Mouse (Mus musculus): ENCODE results near the gene Prr7. TPM values are rescaled to one million over a fixed set of nuclear protein-coding genes. Genes with fewer than 3 reads are reported as not detected.
"Not testable (repeated sequence)": the region's sequence is repeated elsewhere in the genome, so short reads cannot be mapped to it uniquely, and the experiment has no call there.

Prr7 gene
- polyA plus RNA-seq, 1 experiment from 2014 or later, result 2.8 TPM

GRCm38 (mm10) chr13:55431889-55432685 is 32.0 kb upstream of the Prr7 start:
- no peaks in the 10 kb centered on the region for H3K4me1 ChIP-seq (replicated peaks)
- H3K4me3 ChIP-seq (replicated peaks), result no peak overlapping the region
- no peak overlapping the region for H3K27ac ChIP-seq
- H3K27me3 ChIP-seq, result peaks cover 7% of the 10 kb centered on the region; the same call in 1 of the 2 replicates
- no peak for ATAC-seq
- 85% methylated on average over 10 of the region's 10 CpGs for WGBS
- H3K36me3 ChIP-seq, result no peaks in the 10 kb centered on the region
- H3K9ac ChIP-seq (replicated peaks), result no peak overlapping the region
- no peaks in the 10 kb centered on the region for H3K9me3 ChIP-seq
- no peak overlapping the region for H3K4me2 ChIP-seq (replicated peaks)

GRCm38 (mm10) chr13:55437111-55437629 is 26.9 kb upstream of the Prr7 start:
- not testable (repeated sequence) for H3K36me3 ChIP-seq; H3K27me3 ChIP-seq; H3K4me1 ChIP-seq (replicated peaks); H3K9me3 ChIP-seq; H3K9ac ChIP-seq (replicated peaks); H3K4me3 ChIP-seq (replicated peaks); H3K4me2 ChIP-seq (replicated peaks); H3K27ac ChIP-seq; ATAC-seq
- WGBS, result 90% methylated on average over 15 of the region's 15 CpGs

GRCm38 (mm10) chr13:55443799-55444285 is 20.2 kb upstream of the Prr7 start:
- Histone ChIP-seq H3K4me1 (replicated peaks) (peaks cover 37% of the 10 kb centered on the region), H3K27ac (peak overlapping the region; percentile 93), H3K4me3 (replicated peaks) (peak overlapping the region; percentile 90), H3K9me3 (no peaks in the 10 kb centered on the region), H3K27me3 (no peaks in the 10 kb centered on the region), H3K36me3 (no peaks in the 10 kb centered on the region), H3K4me2 (replicated peaks) (peak overlapping the region; percentile 62), H3K9ac (replicated peaks) (peak overlapping the region; percentile 66)
- no peak for ATAC-seq
- 46% methylated on average over 9 of the region's 9 CpGs for WGBS

- Histone ChIP-seq H3K4me3 (replicated peaks) (peak overlapping the region; percentile 90), H3K36me3 (peaks cover 3% of the 10 kb centered on the region; the same call in 1 of the 2 replicates), H3K27ac (peak overlapping the region; percentile 93), H3K9me3 (no peaks in the 10 kb centered on the region), H3K4me1 (replicated peaks) (peaks cover 37% of the 10 kb centered on the region), H3K4me2 (replicated peaks) (peak overlapping the region; percentile 62), H3K9ac (replicated peaks) (peak overlapping the region; percentile 66), H3K27me3 (no peaks in the 10 kb centered on the region)
- ATAC-seq, result peak; percentile 72
- WGBS, result 1% methylated on average over 33 of the region's 33 CpGs
These were observed 19.7 kb upstream of the Prr7 start for GRCm38 (mm10) chr13:55444286-55444936.

- Histone ChIP-seq H3K4me2 (replicated peaks) (peak within 1 kb of the TSS; percentile 91), H3K4me3 (replicated peaks) (peak within 1 kb of the TSS; percentile 90), H3K9ac (replicated peaks) (peak within 1 kb of the TSS; percentile 96), H3K36me3 (peaks cover 8% of the 10 kb centered on the region), H3K4me1 (replicated peaks) (peaks cover 37% of the 10 kb centered on the region), H3K9me3 (no peaks in the 10 kb centered on the region), H3K27me3 (no peaks in the 10 kb centered on the region), H3K27ac (peak within 1 kb of the TSS; percentile 93)
- WGBS, result under 1% methylated on average over 30 of the region's 35 CpGs
- ATAC-seq, result peak; percentile 96
These were observed 19.1 kb upstream of the Prr7 start, which contains the start of gene Grk6 for GRCm38 (mm10) chr13:55444937-55445315. Grk6 (plus strand) TSS chr13:55445072.

GRCm38 (mm10) chr13:55445361-55446091 is 18.5 kb upstream of the Prr7 start:
- ATAC-seq, result no peak
- Histone ChIP-seq H3K9me3 (no peaks in the 10 kb centered on the region), H3K9ac (replicated peaks) (peak overlapping the region; percentile 96), H3K4me2 (replicated peaks) (peak overlapping the region; percentile 91), H3K4me1 (replicated peaks) (peaks cover 37% of the 10 kb centered on the region), H3K27ac (peak overlapping the region; percentile 93), H3K36me3 (peaks cover 14% of the 10 kb centered on the region), H3K4me3 (replicated peaks) (peak overlapping the region; percentile 90), H3K27me3 (no peaks in the 10 kb centered on the region)
- under 1% methylated on average over 63 of the region's 66 CpGs for WGBS

- no peak overlapping the region for H3K27ac ChIP-seq
- H3K9me3 ChIP-seq, result no peaks in the 10 kb centered on the region
- peak overlapping the region; percentile 90 for H3K4me3 ChIP-seq (replicated peaks)
- no peak for ATAC-seq
- 78% methylated on average over 6 of the region's 6 CpGs for WGBS
- peak overlapping the region; percentile 91 for H3K4me2 ChIP-seq (replicated peaks)
- H3K4me1 ChIP-seq (replicated peaks), result peaks cover 37% of the 10 kb centered on the region
- peaks cover 24% of the 10 kb centered on the region for H3K36me3 ChIP-seq
- no peaks in the 10 kb centered on the region for H3K27me3 ChIP-seq
- peak overlapping the region; percentile 96 for H3K9ac ChIP-seq (replicated peaks)
These were observed 17.5 kb upstream of the Prr7 start for GRCm38 (mm10) chr13:55446483-55447105.

GRCm38 (mm10) chr13:55447543-55447943 is 16.5 kb upstream of the Prr7 start:
- peak overlapping the region; percentile 96; the same call in 1 of the 2 replicates for H3K9ac ChIP-seq (replicated peaks)
- 65% methylated on average over 3 of the region's 3 CpGs for WGBS

GRCm38 (mm10) chr13:55448131-55448530 is 15.9 kb upstream of the Prr7 start:
- Histone ChIP-seq H3K9ac (replicated peaks) (no peak overlapping the region), H3K36me3 (peaks cover 40% of the 10 kb centered on the region), H3K4me1 (replicated peaks) (peaks cover 37% of the 10 kb centered on the region), H3K4me2 (replicated peaks) (no peak overlapping the region), H3K27me3 (no peaks in the 10 kb centered on the region), H3K9me3 (no peaks in the 10 kb centered on the region), H3K27ac (no peak overlapping the region), H3K4me3 (replicated peaks) (no peak overlapping the region)
- ATAC-seq, result no peak
- 94% methylated on average over 5 of the region's 5 CpGs for WGBS

More at GRCm38 (mm10) chr13:55447543-55447943, 16.5 kb upstream of the Prr7 start:
- no peak overlapping the region for H3K4me2 ChIP-seq (replicated peaks)
- ATAC-seq, result no peak
- peaks cover 37% of the 10 kb centered on the region for H3K4me1 ChIP-seq (replicated peaks)
- peaks cover 34% of the 10 kb centered on the region for H3K36me3 ChIP-seq
- H3K27ac ChIP-seq, result no peak overlapping the region
- no peak overlapping the region for H3K4me3 ChIP-seq (replicated peaks)
- no peaks in the 10 kb centered on the region for H3K9me3 ChIP-seq
- H3K27me3 ChIP-seq, result no peaks in the 10 kb centered on the region

- H3K27ac ChIP-seq, result no peak overlapping the region
- H3K36me3 ChIP-seq, result peaks cover 50% of the 10 kb centered on the region
- 96% methylated on average over 9 of the region's 9 CpGs for WGBS
- H3K4me2 ChIP-seq (replicated peaks), result no peak overlapping the region
- peaks cover 29% of the 10 kb centered on the region for H3K4me1 ChIP-seq (replicated peaks)
- no peak for ATAC-seq
- no peak overlapping the region for H3K9ac ChIP-seq (replicated peaks)
- H3K27me3 ChIP-seq, result no peaks in the 10 kb centered on the region
- no peaks in the 10 kb centered on the region for H3K9me3 ChIP-seq
- H3K4me3 ChIP-seq (replicated peaks), result no peak overlapping the region
These were observed 14.9 kb upstream of the Prr7 start for GRCm38 (mm10) chr13:55449205-55449604.

- peaks cover 57% of the 10 kb centered on the region for H3K36me3 ChIP-seq
- no peak overlapping the region for H3K27ac ChIP-seq
- peaks cover 27% of the 10 kb centered on the region for H3K4me1 ChIP-seq (replicated peaks)
- no peak overlapping the region for H3K9ac ChIP-seq (replicated peaks)
- ATAC-seq, result no peak
- H3K27me3 ChIP-seq, result no peaks in the 10 kb centered on the region
- no peak overlapping the region for H3K4me3 ChIP-seq (replicated peaks)
- no peak overlapping the region for H3K4me2 ChIP-seq (replicated peaks)
- 94% methylated on average over 17 of the region's 17 CpGs for WGBS
- no peaks in the 10 kb centered on the region for H3K9me3 ChIP-seq
These were observed 14.2 kb upstream of the Prr7 start for GRCm38 (mm10) chr13:55449679-55450441.

All from midbrain, embryonic 13.5 days (tissue).